ENCODE assay signal across 9 mouse cellular contexts in the genomic region with DNA sequence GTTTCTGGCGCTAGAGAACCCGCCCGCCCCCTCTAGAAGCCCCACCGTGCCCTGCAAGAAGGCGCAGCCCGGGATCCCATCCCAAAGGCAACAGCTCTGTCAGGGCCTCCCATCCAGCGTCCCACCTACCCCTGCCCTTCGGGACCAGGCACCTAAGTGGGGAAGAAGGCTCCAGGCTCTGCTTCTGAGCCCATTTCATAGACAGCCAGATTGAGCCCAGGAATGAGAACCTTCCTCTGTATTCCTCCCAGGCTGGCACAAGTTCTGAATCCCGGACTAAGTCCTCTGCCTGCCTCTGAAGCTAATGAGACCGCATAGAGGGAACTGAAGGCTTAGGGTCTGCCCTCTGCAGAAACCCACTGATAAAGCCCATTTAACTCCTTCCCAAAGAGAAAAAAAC. TPM values are rescaled to one million over a fixed set of nuclear protein-coding genes. Genes with fewer than 3 reads are reported as not detected.
DNase-seq lines count a peak whose midpoint lies in the region; ATAC-seq and TF ChIP-seq lines count a peak whose summit lies in the region.
"Not testable (repeated sequence)": the region's sequence is repeated elsewhere in the genome, so short reads cannot be mapped to it uniquely, and the experiment has no call there.
"Had no signal": no experiment of that assay in that cellular context is flagged by ENCODE, and none has a peak within 500 bp of the region (broad histone marks: within the 10 kb centered on the region; RNA-seq: fewer than 3 reads in every experiment).

A gene (minus strand): TSS at position 101 of the 400 bp plus-strand sequence.

- not testable (repeated sequence) for H3K4me1 ChIP-seq in intestine, embryonic 15.5 days (replicated peaks); lung, embryonic 15.5 days; thymus, adult 2 months (replicated peaks; ENCODE audit: control insufficient read depth, insufficient read depth, low read length)

- not testable (repeated sequence) for TF ChIP-seq CTCF in thymus, adult 2 months (IDR thresholded peaks at IDR 0.05; ENCODE audit: borderline replicate concordance, control insufficient read depth, extremely low read depth, insufficient read depth, low read length, poor library complexity)

- H3K4me2 ChIP-seq in intestine, embryonic 15.5 days (replicated peaks); lung, embryonic 15.5 days: not testable (repeated sequence)

- H3K4me3 ChIP-seq in intestine, embryonic 15.5 days (replicated peaks); lung, embryonic 15.5 days; thymus, adult 2 months (ENCODE audit: control insufficient read depth, insufficient read depth, low read length): not testable (repeated sequence)

- H3K27me3 ChIP-seq in intestine, embryonic 15.5 days (replicated peaks); lung, embryonic 15.5 days; thymus, adult 2 months (ENCODE audit: control insufficient read depth, insufficient read depth, low read length): not testable (repeated sequence)

- not testable (repeated sequence) for DNase-seq in adrenal gland, postnatal 36 days; gastrocnemius, adult 8-10 months (ENCODE audit: low spot score in 2 of 2); heart, adult 8-10 months (ENCODE audit: low spot score); layer of hippocampus, postnatal 10 days (ENCODE audit: low spot score in 2 of 2); thymus, adult 2 months

- ATAC-seq in intestine, embryonic 15.5 days; lung, embryonic 15.5 days (ENCODE audit: borderline replicate concordance, extremely low read depth, low FRiP score, low TSS enrichment): not testable (repeated sequence)

- H3K27ac ChIP-seq in intestine, embryonic 15.5 days; lung, embryonic 15.5 days; thymus, adult 2 months (ENCODE audit: control insufficient read depth, insufficient read depth, low read length): not testable (repeated sequence)

- not testable (repeated sequence) for H3K9me3 ChIP-seq in intestine, embryonic 15.5 days; lung, embryonic 15.5 days

- not testable (repeated sequence) for TF ChIP-seq POLR2A in thymus, adult 2 months (IDR thresholded peaks at IDR 0.05; ENCODE audit: control insufficient read depth, extremely low read depth, insufficient read depth, low read length, poor library complexity)

- WGBS in intestine, embryonic 15.5 days: no CpG with 5 or more reads among the region's 10 CpGs
- WGBS in lung, embryonic 15.5 days: no CpG with 5 or more reads among the region's 10 CpGs
- no CpG with 5 or more reads among the region's 10 CpGs for WGBS in thymus, adult 2 months

- not testable (repeated sequence) for H3K36me3 ChIP-seq in intestine, embryonic 15.5 days; lung, embryonic 15.5 days; thymus, adult 2 months (ENCODE audit: control insufficient read depth, insufficient read depth, low read length)

- not testable (repeated sequence) for H3K9ac ChIP-seq in intestine, embryonic 15.5 days; lung, embryonic 15.5 days

RNA-seq across cellular contexts. Expression of the gene that starts here (rescaled TPM):
- total RNA-seq in adrenal gland, postnatal 36 days (2021): 10 to 100 TPM; 38.6 to 56.2 TPM
- 10 to 100 TPM; 29.5 to 33.0 (median 31.3) TPM for total RNA-seq in gastrocnemius, adult 8-10 months (2022)
- 10 to 100 TPM; 38.7 to 45.1 (median 43.3) TPM for total RNA-seq in heart, adult 8-10 months (2022)
- polyA plus RNA-seq in intestine, embryonic 15.5 days (2015; fragmentation: Nextera tagmentation; extraction: Ambion mirVana): 21.9 and 31.3 TPM in 2 replicates
- 10 to 100 TPM; 32.8 to 47.4 TPM for total RNA-seq in layer of hippocampus, postnatal 10 days (2021)
- 64.6 and 69.3 TPM in 2 replicates for polyA plus RNA-seq in lung, embryonic 15.5 days (2015; fragmentation: Nextera tagmentation; extraction: Ambion mirVana)
- 4.3 and 12.3 TPM in 2 replicates for polyA plus RNA-seq in thymus, adult 2 months (2012; rRNA removed)
- total RNA-seq: common myeloid progenitor, adult 5-6 weeks had no signal
- polyA plus RNA-seq: CD4-positive, CD25-positive, alpha-beta regulatory T cell, adult 4 months had no signal
